Mouse (Mus musculus) A20 (cell line): Measurements from ENCODE around the gene Evx2.

Source experiments
- DNase-seq: peaks from one replicate; pipeline ENCODE4 v3.0.0-alpha.2; 2011; ENCODE audit warnings: low read depth, low spot score

Gene Evx2

DNA sequence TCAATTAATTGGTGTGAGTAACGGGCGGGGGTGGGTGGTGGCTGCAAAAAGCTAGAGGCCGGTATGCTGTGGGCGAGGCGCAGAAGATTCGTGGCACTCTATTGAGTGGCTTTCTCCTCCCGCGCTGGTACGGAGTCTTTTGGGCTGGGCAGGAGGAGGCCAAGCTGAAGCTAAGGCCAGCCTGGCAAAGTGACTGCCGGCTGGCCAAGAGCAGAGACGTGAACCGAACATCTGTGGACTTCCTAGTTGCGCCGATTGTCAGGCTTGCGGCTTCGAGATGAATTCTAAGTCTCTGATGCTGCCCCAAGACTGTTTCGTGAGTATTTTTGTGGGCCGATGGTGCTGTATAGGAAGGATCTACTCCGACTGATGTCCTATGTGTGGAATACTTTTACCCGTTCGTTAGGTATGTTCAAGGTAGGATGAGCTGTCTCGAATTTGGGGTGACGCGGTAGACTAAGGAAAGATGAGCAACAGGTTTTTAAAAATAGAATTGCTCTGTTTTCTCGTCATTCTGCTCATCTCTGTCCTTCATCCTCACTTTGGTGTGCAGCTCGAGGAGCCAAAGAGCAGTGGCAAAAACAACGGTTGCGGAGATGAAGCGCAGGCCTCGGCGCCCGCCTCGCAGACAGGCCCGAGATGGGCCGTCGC is 8.0 kb upstream of the Evx2 start:
- DNase-seq, result no peak

DNA sequence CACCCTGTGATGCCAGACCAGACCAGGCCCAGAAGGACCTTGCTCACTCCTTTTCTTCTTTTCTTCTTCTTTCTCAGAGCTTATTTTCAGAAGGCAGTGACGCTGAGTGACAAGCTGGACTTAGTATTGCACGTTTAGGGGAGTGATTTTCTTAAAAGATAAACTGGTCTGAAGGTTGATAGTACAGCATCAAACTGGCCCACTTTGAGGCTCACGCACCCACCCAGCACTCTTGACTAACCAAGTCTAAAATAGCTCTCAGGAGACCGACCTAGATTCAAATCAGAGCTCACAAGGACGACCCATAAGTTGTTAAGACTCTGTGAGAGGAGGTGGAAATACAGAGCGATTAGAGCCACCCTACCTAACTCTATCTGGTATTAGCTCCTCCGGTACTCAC is 7.1 kb upstream of the Evx2 start:
- no peak for DNase-seq

GRCm38 (mm10) chr2:74663291-74663925 is 4.1 kb upstream of the Evx2 start:
- DNase-seq, result peak; percentile 64

GRCm38 (mm10) chr2:74661685-74662084 is 2.3 kb upstream of the Evx2 start:
- DNase-seq, result no peak

DNA sequence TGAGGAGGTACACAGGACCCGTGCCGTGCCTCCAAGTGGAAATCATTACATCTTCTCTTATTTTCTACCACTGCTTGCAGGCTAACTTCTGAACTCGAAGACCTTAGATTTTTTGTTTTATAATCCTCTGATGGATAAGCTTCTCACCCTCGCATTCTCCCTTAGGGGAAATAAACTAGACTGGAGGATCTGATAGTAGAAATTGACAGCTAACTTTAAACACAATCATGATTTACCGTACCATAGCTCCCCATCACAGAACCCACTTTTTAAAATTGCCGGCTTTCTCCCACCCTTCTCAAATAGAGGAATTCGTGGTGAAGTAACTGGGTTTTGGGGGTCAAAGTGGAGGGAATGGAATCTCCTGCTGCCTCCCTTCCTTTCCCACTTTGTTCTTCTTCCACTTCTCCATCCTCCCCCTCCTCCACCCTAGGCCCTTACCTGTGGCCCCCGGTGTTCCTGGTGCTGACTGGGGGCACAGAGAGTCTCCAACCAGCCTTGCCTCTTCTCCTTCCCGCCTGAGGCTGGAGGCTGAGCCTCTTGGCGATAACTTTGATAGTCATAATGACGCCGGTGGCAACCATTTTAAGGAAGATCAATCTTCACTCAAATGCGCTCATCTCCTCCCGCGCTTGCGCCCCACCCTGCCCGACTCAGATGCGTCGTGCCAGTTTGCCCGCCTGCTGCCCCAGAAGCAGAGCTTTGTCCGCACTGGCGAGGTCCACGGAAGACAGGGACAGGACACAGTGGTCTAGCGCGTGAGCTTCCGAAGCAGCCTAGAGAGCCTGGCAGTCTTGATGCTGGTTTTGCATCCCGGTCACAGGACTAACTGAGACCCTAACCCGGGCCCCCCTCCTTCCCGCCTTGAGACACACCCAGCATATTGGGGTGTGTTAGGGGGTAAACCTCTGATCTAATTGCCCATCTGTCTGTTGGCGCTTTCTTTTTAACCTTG is 1.3 kb upstream of the Evx2 start:
- no peak for DNase-seq

DNA sequence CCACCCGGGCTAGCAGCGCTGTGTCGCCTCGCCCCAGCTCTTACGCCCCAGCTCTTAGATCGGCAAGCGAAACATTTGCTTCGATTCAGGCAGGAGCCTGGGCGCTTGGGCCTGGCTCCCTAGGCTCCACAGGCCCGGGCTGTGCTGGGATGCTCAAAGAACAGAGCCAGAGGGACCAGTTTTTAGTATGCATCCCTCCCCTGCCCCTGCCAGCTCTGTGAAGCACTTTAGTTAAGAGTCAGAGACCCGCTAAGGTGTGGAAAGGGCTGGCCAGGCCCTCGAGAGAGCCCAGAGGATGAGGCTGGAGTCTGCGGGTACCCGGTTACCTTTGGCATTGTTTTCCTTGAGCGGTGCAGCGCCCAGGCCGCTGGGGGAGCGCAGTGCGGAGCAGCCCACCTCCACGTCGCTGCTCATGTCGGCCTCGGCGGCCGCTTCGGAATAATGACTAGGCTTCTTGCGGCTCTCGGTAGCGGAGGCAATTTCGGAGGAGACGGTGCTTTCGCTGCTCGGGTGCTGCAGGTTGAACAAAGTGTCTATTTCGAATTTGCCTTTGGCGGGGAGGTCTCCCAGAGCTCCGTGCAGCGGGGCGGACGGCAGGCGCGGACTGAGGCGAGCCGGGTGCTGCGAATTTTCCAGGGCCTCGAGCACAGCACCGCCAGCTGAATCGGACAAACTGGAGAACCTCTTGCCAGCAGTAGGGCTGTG is 538 bp downstream of the Evx2 start:
- DNase-seq, result no peak

DNA sequence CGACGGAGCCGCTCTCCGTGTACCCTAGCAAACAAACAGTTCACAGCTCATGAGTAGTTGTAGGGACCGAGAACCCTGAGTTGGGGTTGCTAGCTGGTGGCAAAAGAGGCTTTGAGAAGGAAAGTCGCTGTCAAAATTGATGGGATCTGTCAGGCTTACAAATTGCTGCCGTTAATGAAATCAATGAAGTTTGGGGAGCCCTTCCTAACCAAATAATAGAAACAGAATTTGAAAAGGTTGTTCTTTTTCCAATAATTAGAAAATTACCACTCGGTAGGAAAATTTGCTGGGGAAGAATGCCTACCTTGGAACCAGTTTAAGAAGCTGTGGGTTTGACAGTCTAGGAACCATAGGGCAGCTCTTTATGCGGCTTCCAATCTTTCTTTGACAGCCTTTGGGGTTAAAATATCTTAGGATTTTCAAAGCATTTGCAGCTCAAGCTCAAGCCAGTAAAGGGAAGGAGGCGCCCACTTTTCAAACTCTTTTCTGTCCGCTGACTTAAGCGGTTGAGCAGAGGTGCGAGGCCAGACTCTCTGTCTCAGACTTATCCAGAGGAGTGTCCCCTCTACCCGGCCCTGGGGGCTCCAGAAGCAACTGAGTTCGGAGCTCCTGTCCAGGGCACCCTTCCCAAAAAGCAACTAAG is 1.2 kb downstream of the Evx2 start:
- DNase-seq, result no peak

DNA sequence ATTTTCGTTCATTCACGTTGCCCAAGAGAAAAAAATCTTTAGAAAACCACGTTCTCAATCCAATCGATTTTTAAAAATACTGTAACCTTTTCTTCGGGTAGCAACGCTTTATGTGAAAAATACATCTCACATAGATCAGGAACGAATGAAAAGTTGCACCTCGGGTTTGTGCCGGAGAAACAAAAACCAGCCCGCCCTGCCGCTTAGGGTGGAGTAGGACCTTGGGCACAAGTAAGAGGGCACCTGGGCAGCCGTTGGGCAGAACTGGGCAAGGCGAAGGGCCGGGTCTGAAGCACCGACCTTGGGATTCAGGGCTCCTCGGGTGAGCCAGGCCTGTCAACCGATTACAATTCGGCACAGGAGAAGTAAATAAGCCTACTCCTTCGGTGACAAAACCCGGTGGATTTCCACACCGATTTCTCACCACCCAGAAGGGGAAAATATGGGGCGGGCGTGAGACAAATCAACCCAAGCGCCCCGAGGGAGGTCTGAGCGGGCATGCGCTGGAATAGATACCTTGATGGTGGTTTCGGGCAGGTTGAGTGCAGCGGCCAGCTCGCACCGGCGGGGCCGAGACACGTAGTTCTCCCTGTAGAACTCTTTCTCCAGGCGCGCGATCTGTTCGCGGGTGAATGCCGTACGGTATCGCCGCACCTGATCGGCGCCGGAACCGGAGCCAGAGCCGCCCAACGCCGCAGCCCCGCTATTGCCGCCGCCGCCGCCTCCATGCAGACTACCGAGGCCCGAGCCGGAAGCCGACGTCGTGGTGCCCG is 1.9 kb downstream of the Evx2 start:
- DNase-seq, result no peak

- no peak for DNase-seq
Measured at GRCm38 (mm10) chr2:74656632-74657021, 2.7 kb downstream of the Evx2 start.

DNA sequence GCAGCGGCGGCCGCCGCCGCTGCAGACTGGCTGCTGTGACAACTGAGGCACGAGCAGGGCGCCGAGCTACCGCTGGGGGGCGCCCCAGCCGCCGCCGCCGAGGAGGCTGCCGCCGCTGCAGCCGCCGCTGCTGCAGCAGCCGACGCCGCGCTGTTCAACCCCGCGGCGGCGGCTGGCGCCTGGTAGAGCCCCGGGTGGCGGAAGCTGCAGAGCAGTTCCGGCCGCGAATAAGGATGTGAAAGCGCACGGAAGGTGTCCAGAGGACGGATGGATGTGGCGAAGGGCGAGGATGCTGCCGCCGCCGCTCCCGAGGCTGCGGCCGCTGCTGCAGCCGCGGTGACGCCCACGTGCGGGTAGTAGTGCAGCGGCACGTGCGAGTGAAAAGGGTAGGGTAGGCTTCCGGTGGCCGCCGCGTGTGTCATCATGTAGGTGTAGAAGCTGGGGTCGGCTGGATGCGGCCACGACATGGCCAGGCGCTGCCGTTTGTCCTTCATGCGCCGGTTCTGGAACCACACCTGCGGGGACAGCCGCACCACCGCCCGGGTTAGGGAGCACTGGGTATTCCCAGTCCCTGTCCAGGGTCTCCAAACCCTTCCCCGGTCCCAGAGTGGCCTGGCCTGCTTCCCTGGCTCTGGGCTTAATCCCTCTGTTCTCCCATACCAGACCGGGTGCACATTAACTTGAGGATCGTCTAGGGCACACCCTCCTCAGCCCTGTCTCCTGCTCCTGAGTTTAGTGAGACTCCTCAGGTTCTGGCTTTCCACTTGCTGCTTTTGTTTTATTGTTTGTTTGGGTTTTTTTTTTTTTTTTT is 3.3 kb downstream of the Evx2 start:
- DNase-seq, result no peak

DNA sequence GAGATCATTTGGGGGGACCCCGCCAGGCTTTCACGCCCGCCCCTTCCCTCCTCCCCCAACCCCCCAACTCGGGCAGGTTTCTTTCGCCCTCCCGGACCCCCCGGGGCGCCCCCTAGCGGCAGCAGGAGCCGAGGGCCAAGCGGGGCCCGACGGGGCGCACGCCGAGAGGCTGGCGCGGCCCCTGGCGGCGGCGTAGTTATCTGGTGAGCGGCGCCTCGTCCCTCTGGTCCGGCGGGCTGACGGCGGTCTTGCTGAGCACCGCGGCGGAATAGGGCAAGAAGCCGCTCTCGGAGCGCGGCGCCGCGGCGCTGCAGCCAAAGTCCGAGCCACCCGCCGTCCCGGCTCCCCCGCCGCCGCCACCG is 4.0 kb downstream of the Evx2 start:
- DNase-seq, result no peak

- no peak for DNase-seq
Measured at GRCm38 (mm10) chr2:74654743-74655419, 4.5 kb downstream of the Evx2 start.

DNA sequence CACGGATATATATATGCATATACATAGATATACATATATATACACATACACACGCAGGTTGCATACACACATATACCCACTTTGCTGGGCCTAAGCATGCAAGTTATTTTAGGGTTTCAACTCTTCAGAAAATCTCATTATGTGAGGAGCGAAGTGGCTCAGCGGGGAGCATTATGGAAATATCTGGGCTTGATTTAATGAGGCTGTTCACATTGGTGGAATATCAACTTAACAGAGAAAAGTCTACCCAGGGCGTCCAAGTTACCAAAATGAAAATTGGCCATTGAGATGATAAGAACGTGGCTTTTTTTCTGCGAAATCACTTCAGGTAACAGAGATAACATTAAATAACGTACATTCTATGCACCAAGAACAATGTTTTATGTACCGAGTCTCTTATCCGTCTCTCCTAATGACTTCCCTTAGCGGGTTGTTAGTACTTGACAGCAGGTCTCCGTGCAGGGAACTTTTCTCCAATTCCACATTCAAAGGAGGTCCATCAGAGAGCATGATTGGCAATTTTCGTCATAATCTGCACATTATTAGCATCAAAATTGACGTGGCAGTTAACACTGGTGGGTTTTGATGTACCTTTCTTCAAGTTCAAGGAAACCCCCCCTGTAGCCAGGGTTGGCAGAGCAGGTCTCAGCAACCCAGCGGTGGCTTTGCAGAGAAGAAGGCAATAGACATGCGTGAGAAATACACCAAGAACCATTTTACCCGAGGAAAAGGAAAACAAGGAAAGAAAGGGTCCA is 5.4 kb downstream of the Evx2 start:
- DNase-seq, result no peak

- no peak for DNase-seq
Measured at GRCm38 (mm10) chr2:74652996-74653340, 6.4 kb downstream of the Evx2 start.

GRCm38 (mm10) chr2:74647082-74647864 is 12.1 kb downstream of the Evx2 start:
- DNase-seq, result no peak

- no peak for DNase-seq
Measured at GRCm38 (mm10) chr2:74645631-74646030, 13.7 kb downstream of the Evx2 start.

DNA sequence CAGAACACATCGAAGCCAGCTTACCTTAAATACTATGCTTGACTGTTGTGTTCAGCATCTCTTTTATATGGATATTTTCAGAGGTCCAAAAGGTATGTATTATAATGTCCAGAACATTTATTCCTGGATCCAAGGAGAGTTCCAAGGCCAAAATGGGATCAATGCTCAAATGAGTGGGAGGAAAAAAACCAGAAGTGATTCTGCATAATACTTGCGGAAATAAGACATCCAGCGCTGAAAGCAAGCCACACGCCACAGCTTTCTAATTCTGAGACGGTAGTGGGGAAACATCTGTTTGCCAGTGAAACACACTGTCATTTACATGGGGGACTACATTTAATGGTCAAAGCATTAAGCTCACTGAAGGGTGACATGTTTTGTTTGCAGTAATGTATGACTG is 16.9 kb downstream of the Evx2 start:
- peak; percentile 68 for DNase-seq

DNA sequence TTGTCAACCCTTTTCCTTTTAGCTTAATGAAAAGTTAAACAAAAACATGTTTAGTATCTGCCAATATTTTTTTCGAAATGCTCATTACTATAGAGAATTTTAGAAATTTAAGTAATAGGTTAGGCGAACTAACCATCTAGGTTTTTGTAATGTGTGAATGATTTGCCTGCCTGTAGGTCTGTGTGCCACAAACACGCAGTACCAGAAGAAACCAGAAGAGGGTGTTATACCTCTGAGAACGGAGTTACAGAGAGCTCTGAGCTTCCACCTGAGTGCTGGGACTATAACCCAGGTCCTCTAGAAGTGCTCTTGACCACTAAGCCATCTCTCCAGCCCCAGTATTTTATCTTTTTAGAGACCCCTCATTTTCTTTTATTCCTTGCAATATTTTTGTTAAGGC is 23.9 kb downstream of the Evx2 start:
- peak; percentile 13 for DNase-seq
